15 mouse cellular contexts compared by ENCODE assay signal in genomic region chr12:45946918-45947317, GRCm38 (mm10).
"Had no signal": no experiment of that assay in that cellular context is flagged by ENCODE, and none has a peak within 500 bp of the region (broad histone marks: within the 10 kb centered on the region; RNA-seq: fewer than 3 reads in every experiment).

No protein-coding gene starts in this region.

- H3K36me3 ChIP-seq: neural tube, embryonic 12.5 days; stomach, embryonic 15.5 days had no signal

- H3K4me1 ChIP-seq: neural tube, embryonic 12.5 days; stomach, embryonic 15.5 days had no signal

- H3K4me2 ChIP-seq: neural tube, embryonic 12.5 days; stomach, embryonic 15.5 days had no signal

- H3K27ac ChIP-seq: neural tube, embryonic 12.5 days; stomach, embryonic 15.5 days; stomach, postnatal 0 days had no signal

- H3K4me3 ChIP-seq: neural tube, embryonic 12.5 days; stomach, embryonic 15.5 days had no signal

- DNase-seq: retina, postnatal 1 day; right cerebral cortex, adult 18-20 months; right cerebral cortex, postnatal 14 days; right cerebral cortex, postnatal 25 days; right cerebral cortex, postnatal 4 days; spleen, adult 18-20 months; thymus, adult 18-20 months; thymus, adult 2 months; thymus, postnatal 14 days; thymus, postnatal 25 days; thymus, postnatal 36 days; thymus, postnatal 4 days had no signal

- H3K9ac ChIP-seq: neural tube, embryonic 12.5 days; stomach, embryonic 15.5 days had no signal

- H3K9me3 ChIP-seq: neural tube, embryonic 12.5 days; stomach, embryonic 15.5 days had no signal

- H3K27me3 ChIP-seq: neural tube, embryonic 12.5 days; stomach, embryonic 15.5 days had no signal
